Mouse (Mus musculus): Measurements from ENCODE around the gene A630076J17Rik. TPM values are rescaled to one million over a fixed set of nuclear protein-coding genes. Genes with fewer than 3 reads are reported as not detected.

The A630076J17Rik gene
- total and polyA plus RNA-seq, 3 experiments: not detected

- Histone ChIP-seq H3K36me3 (replicated peaks in 1 of 2; ENCODE audit: control insufficient read depth in 1 of 2, insufficient read depth in 1 of 2, low read length in 1 of 2) (no peaks in the 10 kb centered on the region), H3K4me1 (ENCODE audit: control insufficient read depth in 1 of 2, insufficient read depth in 2 of 2) (no peaks in the 10 kb centered on the region), H3K4me3 (replicated peaks in 1 of 3; ENCODE audit: low read depth in 2 of 3, low read length in 2 of 3, poor library complexity in 1 of 3) (no peak overlapping the region), H3K9me3 (replicated peaks; ENCODE audit: low read length) (no peaks in the 10 kb centered on the region), H3K27ac (ENCODE audit: insufficient read depth, low read depth) (no peak overlapping the region), H3K4me2 (ENCODE audit: insufficient read depth, low read depth, poor library complexity, severe bottlenecking) (no peak overlapping the region), H3K27me3 (replicated peaks) (peaks cover 30% of the 10 kb centered on the region), H3K79me2 (replicated peaks; ENCODE audit: control insufficient read depth, extremely low read depth, insufficient read depth, poor library complexity, severe bottlenecking) (no peaks in the 10 kb centered on the region), H3K9ac (ENCODE audit: insufficient read depth, low read depth) (no peak overlapping the region)
- dilution Hi-C loops (cut with MboI; ENCODE audit: extremely low pct_ligation_motif_present, extremely low pct_unique_long_range_greater_than_20kb, low sequenced_read_pairs): no loop called here
- no peak for DNase-seq (ENCODE audit: extremely low read depth)
- TF ChIP-seq MXI1 (IDR thresholded peaks at IDR 0.05; ENCODE audit: low read depth, low read length): no peak
- no peak for TF ChIP-seq BHLHE40 (IDR thresholded peaks at IDR 0.05; ENCODE audit: low read depth, low read length)
- TF ChIP-seq USF2 (conservative IDR thresholded peaks at IDR 0.05; ENCODE audit: low read depth, low read length): no peak
- TF ChIP-seq KAT2A (IDR thresholded peaks at IDR 0.05; ENCODE audit: insufficient replicate concordance, low read length): no peak
- TF ChIP-seq ZNF384 (IDR thresholded peaks at IDR 0.05; ENCODE audit: low read depth, low read length): no peak
- no peak for TF ChIP-seq JUN (IDR thresholded peaks at IDR 0.05; ENCODE audit: insufficient read depth, low read depth, low read length)
- in situ Hi-C loops (cut with MboI; ENCODE audit: low pct_ligation_motif_present, low pct_unique_long_range_greater_than_20kb, low sequenced_read_pairs): loop anchor here (10.0 kb wide), 2 partner anchors 92 to 252 kb away; no protein-coding TSS in a partner anchor
These were observed 43.4 kb upstream of the A630076J17Rik start for GRCm38 (mm10) chr3:107187022-107187421.

DNA sequence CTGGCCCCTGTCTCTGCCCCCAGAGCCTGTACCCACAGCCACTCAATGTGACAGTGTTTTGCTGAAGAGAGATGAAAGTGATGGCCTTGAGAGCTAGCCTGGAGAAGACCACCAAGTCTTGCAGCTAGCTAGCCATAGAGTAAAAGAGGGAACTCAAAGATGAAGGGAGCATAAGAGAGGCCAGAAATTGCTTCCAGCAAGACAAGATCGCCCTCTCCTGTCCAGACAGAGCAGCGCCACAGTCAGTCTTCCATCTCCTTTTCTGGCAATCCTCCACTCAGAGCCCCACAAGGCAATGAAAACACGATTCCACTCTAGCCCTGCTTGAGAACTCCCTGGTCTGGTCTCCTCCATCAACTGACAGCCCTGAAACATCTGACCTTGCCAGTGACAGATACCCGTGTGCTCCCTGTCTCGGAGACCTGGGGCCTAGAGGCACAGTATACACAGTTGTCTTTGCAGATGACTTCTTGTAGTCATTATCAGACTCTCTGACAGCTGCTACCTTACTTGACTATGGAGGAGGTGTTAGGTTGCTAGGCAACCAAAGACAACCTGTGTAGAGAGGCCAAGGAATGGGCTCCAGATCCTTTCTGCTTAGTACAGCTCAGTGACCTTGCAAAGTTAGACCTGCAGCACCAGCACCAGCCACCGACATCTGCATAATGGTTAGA lies 42.1 kb upstream of the A630076J17Rik start:
- no peaks in the 10 kb centered on the region for H3K9me3 ChIP-seq (replicated peaks; ENCODE audit: low read length)
- in situ Hi-C loops (cut with MboI; ENCODE audit: low pct_ligation_motif_present, low pct_unique_long_range_greater_than_20kb, low sequenced_read_pairs): loop anchor here (10.0 kb wide), 2 partner anchors 94 to 254 kb away; no protein-coding TSS in a partner anchor
- no peak overlapping the region for H3K4me2 ChIP-seq (ENCODE audit: insufficient read depth, low read depth, poor library complexity, severe bottlenecking)
- H3K9ac ChIP-seq (ENCODE audit: insufficient read depth, low read depth): no peak overlapping the region
- TF ChIP-seq NRF1 (IDR thresholded peaks at IDR 0.05; ENCODE audit: low read depth, low read length): no peak
- TF ChIP-seq MAZ (IDR thresholded peaks at IDR 0.05; ENCODE audit: low read depth, low read length): no peak
- peak; percentile 68 to 83 for TF ChIP-seq CTCF (conservative IDR thresholded peaks at IDR 0.05 in 1 of 2, IDR thresholded peaks at IDR 0.05 in 1 of 2; ENCODE audit: low read depth in 2 of 2, low read length in 2 of 2)
- no peak for TF ChIP-seq BHLHE40 (IDR thresholded peaks at IDR 0.05; ENCODE audit: low read depth, low read length)
- peak; percentile 68 for TF ChIP-seq ZC3H11A (IDR thresholded peaks at IDR 0.05; ENCODE audit: low read depth, low read length)
- no peak for TF ChIP-seq RCOR1 (conservative IDR thresholded peaks at IDR 0.05; ENCODE audit: low read depth, low read length)
- TF ChIP-seq EP300 (IDR thresholded peaks at IDR 0.05; ENCODE audit: low read length): no peak
- no peak for TF ChIP-seq ZKSCAN1 (IDR thresholded peaks at IDR 0.05; ENCODE audit: borderline replicate concordance, low read depth, low read length)
- TF ChIP-seq SMC3 (IDR thresholded peaks at IDR 0.05; ENCODE audit: low read depth, low read length): peak; percentile 86
- no peak for TF ChIP-seq JUN (IDR thresholded peaks at IDR 0.05; ENCODE audit: insufficient read depth, low read depth, low read length)
- no peak for TF ChIP-seq MAX (IDR thresholded peaks at IDR 0.05; ENCODE audit: low read length)
- no peak for TF ChIP-seq UBTF (IDR thresholded peaks at IDR 0.05; ENCODE audit: low read depth, low read length)
- no peak for TF ChIP-seq MAFK (IDR thresholded peaks at IDR 0.05; ENCODE audit: insufficient replicate concordance, low read length)
- no peak for TF ChIP-seq GABPA (IDR thresholded peaks at IDR 0.05; ENCODE audit: insufficient replicate concordance, low read depth, low read length)
- TF ChIP-seq ZNF384 (IDR thresholded peaks at IDR 0.05; ENCODE audit: low read depth, low read length): no peak
- no peak for TF ChIP-seq CHD2 (IDR thresholded peaks at IDR 0.05; ENCODE audit: low read length)
- no peak for TF ChIP-seq ELF1 (IDR thresholded peaks at IDR 0.05; ENCODE audit: low read depth, low read length)
- no peak for TF ChIP-seq TCF12 (IDR thresholded peaks at IDR 0.05; ENCODE audit: low read depth, low read length)
- peak; percentile 86 for TF ChIP-seq RAD21 (IDR thresholded peaks at IDR 0.05; ENCODE audit: low read depth, low read length)
- no peak overlapping the region for H3K27ac ChIP-seq (ENCODE audit: insufficient read depth, low read depth)
- no peak overlapping the region for H3K4me3 ChIP-seq (replicated peaks in 1 of 3; ENCODE audit: low read depth in 2 of 3, low read length in 2 of 3, poor library complexity in 1 of 3)
- no peaks in the 10 kb centered on the region for H3K36me3 ChIP-seq (replicated peaks in 1 of 2; ENCODE audit: control insufficient read depth in 1 of 2, insufficient read depth in 1 of 2, low read length in 1 of 2)
- dilution Hi-C loops (cut with MboI; ENCODE audit: extremely low pct_ligation_motif_present, extremely low pct_unique_long_range_greater_than_20kb, low sequenced_read_pairs): no loop called here
- no peaks in the 10 kb centered on the region for H3K79me2 ChIP-seq (replicated peaks; ENCODE audit: control insufficient read depth, extremely low read depth, insufficient read depth, poor library complexity, severe bottlenecking)
- H3K4me1 ChIP-seq (ENCODE audit: control insufficient read depth in 1 of 2, insufficient read depth in 2 of 2): no peaks in the 10 kb centered on the region
- H3K27me3 ChIP-seq (replicated peaks): peaks cover 34% of the 10 kb centered on the region
- peak; percentile 44 for DNase-seq (ENCODE audit: extremely low read depth)
